Mouse (Mus musculus): ENCODE results near the gene Rbm26.

DNA sequence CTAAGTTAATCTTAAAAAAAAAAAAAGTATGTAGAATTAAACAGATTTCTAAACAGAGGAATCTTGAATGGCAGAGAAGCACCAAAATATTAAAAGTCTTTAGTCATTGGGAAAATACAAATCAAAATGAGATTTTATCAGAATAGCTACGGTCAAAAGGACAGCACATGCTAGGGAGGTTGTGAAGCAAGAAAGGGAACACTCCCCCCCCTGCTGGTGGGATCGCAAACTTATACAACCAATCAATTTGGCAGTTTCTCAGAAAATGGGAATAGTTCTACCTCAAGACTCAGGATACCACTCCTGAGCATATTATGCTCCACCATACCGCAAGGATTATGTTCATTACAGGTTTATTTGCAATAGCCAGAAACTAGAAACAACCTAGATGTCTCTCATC, 80.9 kb downstream of the Rbm26 start:
- TF ChIP-seq POLR2A (IDR thresholded peaks at IDR 0.05; ENCODE audit: low read depth, low read length), result no peak
- TF ChIP-seq CTCF (conservative IDR thresholded peaks at IDR 0.05; ENCODE audit: insufficient read depth, insufficient read length, low read depth, low read length), result no peak
